Mouse (Mus musculus) ES-Bruce4 (cell line): ENCODE results near the gene Mptx2.
"Not testable (repeated sequence)": the region's sequence is repeated elsewhere in the genome, so short reads cannot be mapped to it uniquely, and the experiment has no call there.

Experiments
- CTCF ChIP-seq: IDR thresholded peaks from one replicate; pipeline ENCODE4 v1.8.1; 2011; ENCODE audit warnings: low read depth, low read length
- EP300 ChIP-seq: IDR thresholded peaks from 2 replicates; pipeline ENCODE4 v1.6.1; 2011; ENCODE audit warnings: low read depth, low read length; ENCODE audit not compliant: insufficient read depth
- POLR2A ChIP-seq: IDR thresholded peaks from one replicate; pipeline ENCODE4 v1.8.1; 2011; ENCODE audit warnings: low read length; ENCODE audit not compliant: insufficient read depth

DNA sequence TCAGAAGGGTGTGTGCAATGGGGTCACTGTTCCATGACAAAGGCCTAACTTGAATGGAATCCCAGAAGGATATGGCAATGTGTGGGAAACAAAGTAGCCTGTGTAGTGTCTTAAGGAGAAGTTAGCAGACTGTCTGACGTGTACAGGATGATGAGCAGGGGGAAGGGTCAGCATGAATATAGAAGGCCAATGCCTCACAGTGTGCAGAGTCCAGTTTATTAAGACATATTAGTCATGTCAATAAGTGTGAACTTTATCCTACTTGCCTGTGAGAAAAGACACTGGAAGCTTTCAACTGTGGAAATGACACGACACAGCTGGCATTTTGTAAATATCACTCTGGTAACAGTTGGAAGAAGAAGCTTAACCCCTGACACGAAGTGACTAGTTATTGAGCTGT, 25.2 kb upstream of the Mptx2 start:
- TF ChIP-seq CTCF, POLR2A, EP300: not testable (repeated sequence)
